Mouse (Mus musculus) embryo, embryonic 11.5 days (tissue): ENCODE measurements around the gene Rassf3.

Experiments
- DNase-seq: peaks from one replicate; pipeline ENCODE4 v3.0.0-alpha.2; 2012; ENCODE audit warnings: low read depth, low spot score

Gene Rassf3

GRCm38 (mm10) chr10:121365781-121366272 lies 110.3 kb downstream of the Rassf3 start:
- DNase-seq = no peak

GRCm38 (mm10) chr10:121364801-121365564 lies 111.2 kb downstream of the Rassf3 start, which contains the start of gene Gns:
Gns (plus strand) TSS chr10:121365090.
- DNase-seq = peak; percentile 84

GRCm38 (mm10) chr10:121364306-121364705 lies 111.8 kb downstream of the Rassf3 start:
- no peak for DNase-seq

- no peak for DNase-seq
Measured at GRCm38 (mm10) chr10:121363201-121363600, 112.9 kb downstream of the Rassf3 start.

- DNase-seq = no peak
Measured at GRCm38 (mm10) chr10:121360358-121360757, 115.8 kb downstream of the Rassf3 start.
